Mouse (Mus musculus) mammary gland, adult 2 months (tissue): ENCODE results near the gene Sumf2. TPM values are rescaled to one million over a fixed set of nuclear protein-coding genes. Genes with fewer than 3 reads are reported as not detected.

ENCODE experiments used
- polyA plus RNA-seq: library from polyadenylated mRNA; depleted of rRNA; stranded (reverse); fragments of >200 nt; gene quantifications from 2 replicates; pipeline ENCODE4 v1.2.3, GENCODE M21; 2012; ENCODE audit warnings: low replicate concordance; rRNA removed

The Sumf2 gene
- polyA plus RNA-seq, result 20.4 and 25.6 TPM in 2 replicates

DNA sequence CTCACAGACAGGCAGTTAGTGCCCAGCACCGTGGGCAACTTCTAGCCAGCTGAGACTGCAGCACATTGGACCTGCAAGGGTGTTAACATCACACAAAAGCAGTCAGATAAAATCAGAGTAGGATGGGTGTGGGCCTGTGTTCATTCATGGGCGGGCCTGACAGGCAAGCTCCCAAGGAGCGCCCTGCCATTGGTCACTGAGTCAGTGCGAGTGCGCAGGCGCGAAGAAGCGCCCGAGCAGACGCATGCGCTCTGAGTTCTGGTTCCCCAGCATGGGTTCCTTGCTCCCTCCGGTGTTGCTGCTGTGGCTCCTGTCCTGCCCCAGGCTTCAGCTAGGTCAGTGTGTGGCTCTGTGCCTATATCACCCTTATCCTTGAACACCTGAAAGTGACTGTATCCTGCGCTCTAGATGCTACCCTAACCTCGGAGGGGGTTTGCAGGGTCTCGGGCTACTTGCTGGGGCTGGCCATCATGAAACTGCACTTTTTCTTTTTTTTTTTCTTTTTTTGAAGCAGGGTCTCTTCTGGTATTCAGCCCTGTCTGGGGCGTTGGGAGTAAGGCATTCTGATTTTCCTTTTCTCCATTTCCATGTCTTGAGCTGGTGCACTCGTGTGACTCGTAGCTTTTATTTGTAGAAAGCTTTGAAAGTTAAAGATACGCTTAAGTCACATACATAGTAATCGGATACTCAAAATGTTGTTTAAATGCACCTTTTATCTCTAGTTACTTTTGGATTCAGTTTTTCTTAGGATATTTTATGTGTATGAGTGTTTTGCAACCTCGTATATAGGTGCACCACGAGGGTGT is at the start of gene Sumf2:
Gene Sumf2, plus strand, starts transcription at position 235 of the 806 bp plus-strand sequence.

DNA sequence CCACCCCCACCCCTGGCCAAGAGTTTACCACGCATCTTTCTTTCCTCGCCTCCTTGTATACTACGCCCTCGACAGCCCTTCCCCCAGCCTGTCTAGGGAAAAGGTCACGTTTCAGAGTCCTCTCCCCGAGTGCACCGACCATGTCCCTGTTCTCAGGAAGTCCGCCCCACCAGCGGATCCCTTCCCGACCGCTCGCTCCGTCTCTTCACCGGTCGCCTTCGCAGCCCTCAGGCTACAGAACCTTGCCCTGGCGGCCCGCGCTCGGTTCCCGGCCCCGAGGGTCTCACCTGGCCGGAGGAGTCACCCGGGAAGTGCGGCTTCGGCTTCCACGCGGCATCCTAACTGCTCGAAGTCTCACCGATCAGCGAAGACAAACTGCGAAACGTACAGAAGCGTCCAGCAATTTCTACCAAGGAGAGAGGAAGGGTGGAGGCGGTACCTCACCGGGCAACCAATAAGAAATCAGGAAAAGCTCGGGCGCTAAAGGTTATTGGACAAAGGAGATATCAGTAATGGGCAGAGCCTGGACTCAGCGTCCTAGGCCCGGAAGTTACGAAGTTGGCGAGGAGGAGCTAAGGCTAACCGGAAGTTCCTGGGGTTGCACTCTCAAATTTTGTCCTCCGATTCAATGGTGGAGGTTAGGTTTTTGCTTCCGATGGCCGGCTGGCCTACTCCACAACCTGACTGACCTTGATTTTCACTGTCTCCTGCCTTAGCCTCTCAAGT is 40.3 kb downstream of the Sumf2 start, which contains the start of gene Chchd2:
Gene Chchd2, minus strand, starts transcription at position 560 of the 726 bp plus-strand sequence.

DNA sequence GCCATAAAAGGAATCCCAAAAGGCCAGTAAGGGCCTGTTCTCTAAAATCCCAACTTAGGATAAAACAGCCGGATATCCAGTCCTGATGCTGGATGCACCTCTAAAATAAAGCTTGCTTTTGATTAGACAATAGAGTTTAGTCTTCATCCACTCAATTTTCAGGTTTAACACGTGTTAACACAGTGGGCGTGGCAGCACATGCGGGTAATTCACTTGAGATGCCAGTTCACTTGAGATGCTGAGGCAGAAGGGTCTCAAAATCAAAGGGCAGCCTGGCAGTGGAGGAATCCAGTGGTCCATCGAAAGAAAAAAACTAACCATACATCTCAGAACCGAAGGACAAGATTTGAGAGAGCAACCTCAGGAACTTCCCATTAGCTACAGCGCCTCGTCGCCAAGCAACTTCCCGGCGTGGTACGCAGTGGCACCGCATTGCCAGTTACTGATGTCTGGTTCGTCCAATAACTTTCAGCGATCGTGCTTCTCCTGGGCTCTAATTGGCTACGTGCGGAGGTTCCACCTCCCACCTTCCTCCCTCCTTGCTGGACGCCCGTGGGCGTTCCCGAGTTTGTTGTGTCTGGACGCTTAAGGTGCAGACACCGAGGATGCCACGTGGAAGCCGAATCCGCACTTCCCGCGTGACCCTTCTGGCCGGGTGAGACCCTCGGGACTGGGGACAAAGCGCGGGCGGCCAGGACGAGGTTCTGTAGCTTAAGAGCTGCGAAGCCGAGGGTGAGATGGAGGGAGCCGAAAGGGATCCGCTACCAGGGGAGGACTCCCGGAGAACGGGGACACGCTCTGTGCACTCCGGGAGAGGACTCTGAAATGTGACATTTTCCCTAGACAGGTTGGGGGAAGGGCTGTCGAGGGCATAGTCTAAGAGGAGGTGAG is 48.7 kb downstream of the Sumf2 start, which contains the start of gene Zbed5:
Gene Zbed5, plus strand, starts transcription at position 526 of the 891 bp plus-strand sequence.

DNA sequence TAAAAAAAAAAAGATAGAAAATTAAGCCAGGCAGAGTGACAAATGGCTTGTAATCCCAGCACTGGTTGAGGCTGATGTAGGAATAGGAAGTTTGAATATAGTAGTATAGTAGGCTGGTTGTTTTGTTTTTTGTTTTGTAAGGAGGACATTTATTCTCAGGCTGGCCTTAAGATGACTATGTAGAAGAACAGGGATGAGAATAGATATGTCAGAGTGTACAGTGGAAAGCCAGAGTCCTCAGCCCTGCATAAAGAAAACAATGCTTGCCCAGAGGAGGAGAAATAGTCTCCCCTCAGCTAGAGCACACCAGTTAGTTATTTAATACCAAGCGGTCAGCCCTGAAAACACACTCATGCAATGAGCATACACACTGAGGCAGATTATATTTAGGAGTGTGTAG is 51.7 kb downstream of the Sumf2 start, which contains the start of gene Phkg1:
Gene Phkg1, minus strand, starts transcription at position 101 of the 400 bp plus-strand sequence.

DNA sequence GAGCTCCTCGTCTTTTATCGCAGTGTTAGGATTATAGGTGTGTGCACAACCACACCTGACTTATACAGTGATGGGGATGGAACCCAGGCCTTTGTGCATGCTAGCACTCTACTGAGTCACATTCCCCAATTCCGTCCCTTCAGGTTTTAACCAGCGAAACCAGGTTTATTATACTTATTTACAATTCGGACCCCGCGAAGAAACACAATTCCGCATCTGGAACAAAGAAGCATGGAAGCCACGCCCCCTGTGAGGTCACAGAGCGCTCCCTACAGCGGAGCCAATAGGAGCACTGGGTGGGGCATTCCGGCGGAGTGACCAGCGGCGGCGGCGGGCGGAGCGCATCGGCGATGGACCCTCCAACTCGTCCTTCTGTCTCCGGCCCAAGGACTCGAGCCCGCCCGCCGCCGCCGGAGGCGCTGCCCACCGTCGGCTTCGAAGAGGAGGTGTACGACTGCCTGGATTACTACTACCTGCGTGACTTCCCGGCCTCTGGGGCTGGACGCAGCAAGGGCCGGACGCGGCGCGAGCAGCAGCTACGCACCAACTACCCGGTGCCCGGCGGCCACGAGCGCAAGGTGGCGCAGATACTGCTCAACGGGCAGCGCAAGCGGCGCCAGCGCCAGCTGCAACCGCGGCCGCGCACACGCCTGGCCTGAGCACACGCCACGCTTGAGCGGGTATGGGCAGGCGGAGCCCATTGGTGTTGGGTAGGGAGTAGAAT is 61.6 kb downstream of the Sumf2 start, which contains the start of gene Nupr1l:
Gene Nupr1l, plus strand, starts transcription at position 299 of the 724 bp plus-strand sequence.

Other genes starting within 250 kb of the Sumf2 start
- 1.1 and 2.5 TPM in 2 replicates for gene Zfp11, start 176.9 kb upstream of the Sumf2 start, polyA plus RNA-seq
- gene Sept14, start 138.5 kb upstream of the Sumf2 start, polyA plus RNA-seq, result not detected in 2 replicates
- 45.9 and 83.8 TPM in 2 replicates for gene Mrps17, start 131.5 kb upstream of the Sumf2 start, polyA plus RNA-seq
- 38.0 and 95.0 TPM in 2 replicates for gene Nipsnap2, start 121.9 kb upstream of the Sumf2 start, polyA plus RNA-seq
- 26.4 and 48.6 TPM in 2 replicates for gene Psph, start 59.5 kb upstream of the Sumf2 start, polyA plus RNA-seq
- 1,016 and 2,460 TPM in 2 replicates for gene Chchd2, start 40.5 kb downstream of the Sumf2 start, polyA plus RNA-seq
- 1.5 and 2.5 TPM in 2 replicates for gene Zbed5, start 48.7 kb downstream of the Sumf2 start, polyA plus RNA-seq
- 8.4 and 93.8 TPM in 2 replicates for gene Phkg1, start 51.6 kb downstream of the Sumf2 start, polyA plus RNA-seq
- gene Nupr1l, start 61.6 kb downstream of the Sumf2 start, polyA plus RNA-seq, result 6.3 and 16.3 TPM in 2 replicates
- gene Vkorc1l1, start 95.0 kb downstream of the Sumf2 start, polyA plus RNA-seq, result 16.9 and 40.6 TPM in 2 replicates
- gene Gusb, start 156.1 kb downstream of the Sumf2 start, polyA plus RNA-seq, result 49.1 and 57.7 TPM in 2 replicates
- gene Asl, start 182.3 kb downstream of the Sumf2 start, polyA plus RNA-seq, result 22.6 and 31.5 TPM in 2 replicates
- 6.0 and 13.4 TPM in 2 replicates for gene Crcp, start 182.3 kb downstream of the Sumf2 start, polyA plus RNA-seq
- gene Tpst1, start 226.3 kb downstream of the Sumf2 start, polyA plus RNA-seq, result 19.8 and 27.4 TPM in 2 replicates